In the genomic region with DNA sequence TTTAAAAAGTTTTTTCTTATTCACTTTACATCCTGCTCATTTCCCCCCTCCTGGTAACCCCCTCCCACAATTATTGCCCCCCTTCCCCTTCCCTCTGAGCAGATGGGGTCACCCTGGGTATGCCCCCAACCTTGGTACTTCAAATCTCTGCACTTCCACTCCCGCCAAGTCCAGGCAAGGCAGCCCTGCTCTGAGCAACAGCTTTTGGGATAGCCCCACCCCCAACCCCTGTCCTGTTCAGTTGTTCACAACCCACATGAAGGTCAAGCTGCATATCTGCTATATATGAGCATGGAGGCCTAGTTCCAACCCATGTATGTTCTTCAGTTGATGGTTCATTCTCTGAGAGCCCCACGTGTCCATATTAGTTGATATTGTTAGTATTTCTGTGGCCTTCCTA, we compare ENCODE assay signal across 22 mouse cellular contexts.
"Had no signal": no experiment of that assay in that cellular context is flagged by ENCODE, and none has a peak within 500 bp of the region (broad histone marks: within the 10 kb centered on the region; RNA-seq: fewer than 3 reads in every experiment).

No protein-coding gene starts in this region.

- H3K9ac ChIP-seq: liver, postnatal 0 days; lung, embryonic 15.5 days; midbrain, embryonic 13.5 days; neural tube, embryonic 13.5 days; neural tube, embryonic 15.5 days had no signal

- H3K4me2 ChIP-seq: lung, embryonic 15.5 days; midbrain, embryonic 11.5 days; midbrain, embryonic 13.5 days; neural tube, embryonic 13.5 days; neural tube, embryonic 15.5 days had no signal

- DNase-seq: liver, postnatal 0 days; lung, adult 2 months; lung, postnatal 14 days; lung, postnatal 36 days; retina, postnatal 1 day; right cerebral cortex, adult 18-20 months; right cerebral cortex, postnatal 25 days; right cerebral cortex, postnatal 4 days; spleen, adult 18-20 months; thymus, adult 18-20 months; thymus, postnatal 14 days; thymus, postnatal 36 days had no signal

- H3K27me3 ChIP-seq: lung, embryonic 15.5 days; megakaryocyte, embryonic 14.5 days; midbrain, embryonic 13.5 days; neural tube, embryonic 13.5 days; neural tube, embryonic 15.5 days had no signal

- H3K9me3 ChIP-seq: lung, embryonic 15.5 days; megakaryocyte, embryonic 14.5 days; midbrain, embryonic 13.5 days; neural tube, embryonic 13.5 days; neural tube, embryonic 15.5 days had no signal

- H3K36me3 ChIP-seq: lung, embryonic 15.5 days had no signal

- H3K4me3 ChIP-seq: lung, embryonic 15.5 days; megakaryocyte, embryonic 14.5 days; midbrain, embryonic 13.5 days; myocyte; neural tube, embryonic 13.5 days; neural tube, embryonic 15.5 days had no signal

- ATAC-seq: liver, postnatal 0 days; lung, postnatal 0 days; midbrain, embryonic 13.5 days; midbrain, embryonic 16.5 days had no signal

- H3K27ac ChIP-seq: lung, embryonic 15.5 days; macrophage; midbrain, embryonic 13.5 days; neural tube, embryonic 13.5 days; neural tube, embryonic 15.5 days had no signal
